Mouse (Mus musculus) cerebellum, postnatal 10 days (tissue): Measurements from ENCODE around the gene Il1rl2.

Experiments
- DNase-seq, 2 experiments: peaks; one replicate each; pipeline ENCODE4 v3.0.0; 2021; ENCODE audit warnings: mixed read lengths in 2 of 2

Il1rl2 gene

GRCm38 (mm10) chr1:40384931-40385545, 60.6 kb downstream of the Il1rl2 start:
- no peak for DNase-seq

- no peak for DNase-seq
These were observed 67.0 kb downstream of the Il1rl2 start for GRCm38 (mm10) chr1:40391374-40391773.

GRCm38 (mm10) chr1:40392535-40392934, 68.1 kb downstream of the Il1rl2 start:
- DNase-seq = no peak

- no peak for DNase-seq
These were observed 68.8 kb downstream of the Il1rl2 start for GRCm38 (mm10) chr1:40393214-40393613.

GRCm38 (mm10) chr1:40399639-40400038, 75.2 kb downstream of the Il1rl2 start:
- no peak for DNase-seq

GRCm38 (mm10) chr1:40404682-40405081, 80.3 kb downstream of the Il1rl2 start:
- DNase-seq = no peak

- no peak for DNase-seq
These were observed 85.5 kb downstream of the Il1rl2 start for GRCm38 (mm10) chr1:40409882-40410281.

GRCm38 (mm10) chr1:40413039-40413438, 88.6 kb downstream of the Il1rl2 start:
- DNase-seq = no peak

GRCm38 (mm10) chr1:40414276-40414675, 89.9 kb downstream of the Il1rl2 start:
- DNase-seq = no peak

GRCm38 (mm10) chr1:40414863-40415656, 90.7 kb downstream of the Il1rl2 start:
- DNase-seq = no peak

- DNase-seq = no peak
These were observed 92.6 kb downstream of the Il1rl2 start for GRCm38 (mm10) chr1:40417034-40417433.
